Mouse (Mus musculus) gastrocnemius, postnatal 25 days (tissue): Measurements from ENCODE around the gene Hic1. TPM values are rescaled to one million over a fixed set of nuclear protein-coding genes. Genes with fewer than 3 reads are reported as not detected.

ENCODE experiments used
- DNase-seq: peaks from one replicate; pipeline ENCODE4 v3.0.0; 2022
- microRNA-seq, 2 experiments: library from miRNA; unstranded; fragments of <30 nt; microRNA quantifications; one replicate each; pipeline ENCODE4 v1.2.0; 2021; ENCODE audit warnings: borderline replicate concordance in 2 of 2
- total RNA-seq, 2 experiments: library from RNA; stranded (reverse); gene quantifications; 1 replicate in 1 of 2; 2 replicates in 1 of 2; pipeline ENCODE4 v1.2.3; 2021

Gene Hic1
- total RNA-seq, 2 experiments from 2014 or later = 5.7 to 5.9 TPM

DNA sequence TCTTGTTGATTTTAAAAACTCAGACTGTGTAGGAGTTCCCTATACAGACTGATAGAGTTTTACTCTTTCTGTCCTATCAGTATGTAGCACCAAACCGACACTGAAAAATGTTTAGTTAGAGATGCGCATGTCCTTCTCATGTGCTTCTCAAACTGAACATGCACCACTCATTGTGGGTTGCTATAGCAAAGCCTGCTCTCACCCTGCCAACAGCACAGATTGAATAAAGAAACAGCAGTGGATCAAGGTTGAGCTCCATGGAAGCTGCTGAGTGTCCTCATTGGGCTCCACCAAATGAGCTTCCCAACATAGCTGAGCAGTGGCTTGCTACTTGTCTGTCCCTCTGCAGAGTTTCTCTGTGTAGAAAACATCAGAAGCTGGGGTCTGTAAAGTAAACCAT lies 51.2 kb downstream of the Hic1 start:
- DNase-seq = no peak

DNA sequence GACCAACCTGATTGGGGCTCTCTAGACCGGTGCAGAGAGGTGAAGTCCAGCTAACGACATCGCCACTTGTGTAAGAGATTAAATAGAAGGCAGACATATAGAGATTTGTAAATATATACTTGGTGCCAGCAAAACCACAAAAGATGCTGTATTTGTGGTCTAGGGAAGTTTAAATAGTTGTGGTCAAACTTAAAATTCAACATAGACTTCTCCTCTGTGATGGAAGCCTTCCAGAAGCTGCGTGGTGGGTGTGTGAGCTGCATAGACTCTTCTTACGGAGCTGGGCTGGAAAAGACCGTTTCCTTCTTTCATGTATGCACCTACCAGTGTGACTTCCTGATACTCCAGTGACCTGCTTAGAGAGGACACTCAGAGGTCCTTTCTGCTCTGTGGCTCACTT lies 52.9 kb downstream of the Hic1 start:
- DNase-seq = no peak

Small RNA genes within 50 kb of the gene (microRNA-seq; reads per million reads assigned to microRNA genes)
- gene Mir132 = 229 to 282 reads per million in 2 experiments
- gene Mir212 = 1.5 to 10.6 reads per million in 2 experiments

Other genes starting within 250 kb of the Hic1 start
- gene Smg6, start 243.7 kb downstream of the Hic1 start, total RNA-seq = 10 to 100 TPM in 1 of 2 experiments, 1 to 10 TPM in 1; 9.4 to 10.1 TPM
- 10 to 100 TPM; 20.1 to 21.9 TPM for gene Srr, start 243.6 kb downstream of the Hic1 start, total RNA-seq
- gene Ovca2, start 9.3 kb upstream of the Hic1 start, total RNA-seq = 1 to 10 TPM; 2.8 to 3.3 TPM
- gene Dph1, start 21.7 kb upstream of the Hic1 start, total RNA-seq = 1 to 10 TPM; 5.6 to 5.8 TPM
- 1 to 10 TPM in 1 of 2 experiments, under 1 TPM in 1; 1.00 to 1.7 TPM for gene Rtn4rl1, start 24.3 kb upstream of the Hic1 start, total RNA-seq
- gene Rpa1, start 178.8 kb upstream of the Hic1 start, total RNA-seq = 10 to 100 TPM; 54.8 to 57.9 TPM
- 1 to 10 TPM; 2.5 to 4.4 TPM for gene Smyd4, start 178.9 kb upstream of the Hic1 start, total RNA-seq